Mouse (Mus musculus) forebrain, embryonic 14.5 days (tissue): ENCODE measurements around the gene Sypl2. TPM values are rescaled to one million over a fixed set of nuclear protein-coding genes. Genes with fewer than 3 reads are reported as not detected.

Experiments
- ATAC-seq: fragments of 200-750 bp; cut with Nextera tagmentation; 2 replicates; pipeline ENCODE4 v1.8.0; 2017; ENCODE audit warnings: mild to moderate bottlenecking, moderate library complexity
- DNase-seq: peaks from one replicate; pipeline ENCODE4 v3.0.0-alpha.2; 2015; ENCODE audit warnings: low spot score
- H3K27ac ChIP-seq: fragments of 300-500 bp; sonication (generic); 2 replicates; pipeline ENCODE4 v1.5.1; 2014; ENCODE audit warnings: low read depth, mild to moderate bottlenecking, control low read depth, low read length, moderate library complexity
- H3K27me3 ChIP-seq: fragments of 300-500 bp; sonication (generic); replicated peaks from 2 replicates; pipeline ENCODE4 v1.6.1; 2014; ENCODE audit warnings: low read length, control low read depth, mixed read lengths; ENCODE audit not compliant: control insufficient read depth, insufficient read depth
- H3K36me3 ChIP-seq: fragments of 300-500 bp; sonication (generic); 2 replicates; pipeline ENCODE4 v1.6.1; 2014; ENCODE audit warnings: low read length, control low read depth; ENCODE audit not compliant: control insufficient read depth, insufficient read depth
- H3K4me1 ChIP-seq: fragments of 300-500 bp; sonication (generic); 2 replicates; pipeline ENCODE4 v1.6.1; 2014; ENCODE audit warnings: antibody characterized with exemption, low read length, control low read depth; ENCODE audit not compliant: control insufficient read depth, insufficient read depth
- H3K4me2 ChIP-seq: fragments of 300-500 bp; sonication (generic); 2 replicates; pipeline ENCODE4 v1.6.1; 2014; ENCODE audit warnings: mild to moderate bottlenecking, control low read depth, low read length
- H3K4me3 ChIP-seq: fragments of 300-500 bp; sonication (generic); 2 replicates; pipeline ENCODE4 v1.5.1; 2014; ENCODE audit warnings: low read depth, low read length, control low read depth
- H3K9ac ChIP-seq: fragments of 300-500 bp; sonication (generic); 2 replicates; pipeline ENCODE4 v1.6.1; 2014; ENCODE audit warnings: mild to moderate bottlenecking, low read length, control low read depth, moderate library complexity
- H3K9me3 ChIP-seq: fragments of 300-500 bp; sonication (generic); replicated peaks from 2 replicates; pipeline ENCODE4 v1.6.1; 2016; ENCODE audit warnings: low read length, control low read depth, mixed read lengths; ENCODE audit not compliant: control insufficient read depth
- WGBS: fragments of 180-500 bp; shearing (Covaris S2); extraction: QIAGEN DNeasy Blood & Tissue Kit; methylation state at CpG from one replicate; pipeline ENCODE4 v1.1.7; 2014; 5-methylcytosine and 5-hydroxymethylcytosine counted together
- polyA plus RNA-seq: library from polyadenylated mRNA; unstranded; fragments of >200 nt; fragmentation: Nextera tagmentation; extraction: Ambion mirVana; gene quantifications from 2 replicates; pipeline ENCODE4 v1.2.1, GENCODE M21; 2014

Gene Sypl2
- polyA plus RNA-seq, 1 experiment from 2014 or later = 1.5 TPM

- Histone ChIP-seq H3K9me3 (no peaks in the 10 kb centered on the region), H3K27me3 (no peaks in the 10 kb centered on the region), H3K4me2 (no peak overlapping the region), H3K27ac (no peak overlapping the region), H3K4me1 (peaks cover 23% of the 10 kb centered on the region), H3K9ac (peak overlapping the region; percentile 37), H3K36me3 (no peaks in the 10 kb centered on the region), H3K4me3 (no peak overlapping the region)
- no peak for DNase-seq
- 41% methylated on average over 3 of the region's 3 CpGs for WGBS
- no peak for ATAC-seq
Observed at GRCm38 (mm10) chr3:108169199-108169598, 57.2 kb downstream of the Sypl2 start.

GRCm38 (mm10) chr3:108167499-108167898, 58.9 kb downstream of the Sypl2 start:
- Histone ChIP-seq H3K27ac (no peak overlapping the region), H3K4me3 (no peak overlapping the region), H3K9me3 (no peaks in the 10 kb centered on the region), H3K4me1 (peaks cover 20% of the 10 kb centered on the region), H3K27me3 (no peaks in the 10 kb centered on the region), H3K36me3 (no peaks in the 10 kb centered on the region), H3K4me2 (no peak overlapping the region), H3K9ac (no peak overlapping the region)
- DNase-seq (no peak), ATAC-seq (no peak)
- 37% methylated on average over 14 of the region's 14 CpGs for WGBS

GRCm38 (mm10) chr3:108166486-108167211, 59.8 kb downstream of the Sypl2 start:
- DNase-seq (peak; percentile 75), ATAC-seq (peak; percentile 73)
- Histone ChIP-seq H3K4me3 (no peak overlapping the region), H3K4me2 (no peak overlapping the region), H3K4me1 (peaks cover 20% of the 10 kb centered on the region), H3K36me3 (no peaks in the 10 kb centered on the region), H3K27me3 (no peaks in the 10 kb centered on the region), H3K9ac (no peak overlapping the region), H3K27ac (peak overlapping the region; percentile 64), H3K9me3 (no peaks in the 10 kb centered on the region)
- WGBS = 2% methylated on average over 8 of the region's 11 CpGs

GRCm38 (mm10) chr3:108165532-108166315, 60.7 kb downstream of the Sypl2 start:
- Histone ChIP-seq H3K4me3 (no peak overlapping the region), H3K36me3 (no peaks in the 10 kb centered on the region), H3K27me3 (no peaks in the 10 kb centered on the region), H3K4me1 (peaks cover 20% of the 10 kb centered on the region), H3K27ac (no peak overlapping the region; the same call in 1 of the 2 replicates), H3K4me2 (no peak overlapping the region), H3K9ac (no peak overlapping the region; the same call in 1 of the 2 replicates), H3K9me3 (no peaks in the 10 kb centered on the region)
- ATAC-seq (peak; percentile 10; the same call in 1 of the 2 replicates), DNase-seq (no peak)
- 24% methylated on average over 10 of the region's 10 CpGs for WGBS

- DNase-seq = peak; percentile 92
- ATAC-seq = peak; percentile 76
- H3K4me1 ChIP-seq = peaks cover 20% of the 10 kb centered on the region
- no peaks in the 10 kb centered on the region for H3K27me3 ChIP-seq
- H3K27ac ChIP-seq = 0 out of 2 replicates have a peak overlapping the region, but pooled peaks have one; percentile 2
- 13% methylated on average over 9 of the region's 9 CpGs for WGBS
- no peak overlapping the region for H3K4me3 ChIP-seq
- peak overlapping the region; percentile 26; the same call in 1 of the 2 replicates for H3K9ac ChIP-seq
- peak overlapping the region; percentile 30 for H3K4me2 ChIP-seq
- no peaks in the 10 kb centered on the region for H3K9me3 ChIP-seq
- H3K36me3 ChIP-seq = no peaks in the 10 kb centered on the region
Observed at GRCm38 (mm10) chr3:108164807-108165206, 61.6 kb downstream of the Sypl2 start.

GRCm38 (mm10) chr3:108164091-108164490, 62.4 kb downstream of the Sypl2 start:
- no peak overlapping the region for H3K4me3 ChIP-seq
- ATAC-seq (no peak), DNase-seq (no peak)
- peaks cover 20% of the 10 kb centered on the region for H3K4me1 ChIP-seq
- H3K27me3 ChIP-seq = no peaks in the 10 kb centered on the region
- H3K9me3 ChIP-seq = no peaks in the 10 kb centered on the region
- H3K4me2 ChIP-seq = no peak overlapping the region
- 63% methylated on average over 5 of the region's 5 CpGs for WGBS
- no peaks in the 10 kb centered on the region for H3K36me3 ChIP-seq
- no peak overlapping the region for H3K9ac ChIP-seq
- no peak overlapping the region for H3K27ac ChIP-seq

Other genes with a start within 250 kb of the Sypl2 start
- gene Gstm2, start 240.2 kb downstream of the Sypl2 start, polyA plus RNA-seq = 5.5 and 6.0 TPM in 2 replicates
- 50.5 and 65.0 TPM in 2 replicates for gene Gstm1, start 208.7 kb downstream of the Sypl2 start, polyA plus RNA-seq
- gene Gstm4, start 181.8 kb downstream of the Sypl2 start, polyA plus RNA-seq = 15.3 and 17.6 TPM in 2 replicates
- gene Ampd2, start 140.0 kb downstream of the Sypl2 start, polyA plus RNA-seq = 27.1 and 39.0 TPM in 2 replicates
- gene Gnat2, start 133.9 kb downstream of the Sypl2 start, polyA plus RNA-seq = 0.28 and 0.36 TPM in 2 replicates
- gene Gnai3, start 80.5 kb downstream of the Sypl2 start, polyA plus RNA-seq = 157 and 172 TPM in 2 replicates
- 1.0 and 1.5 TPM in 2 replicates for gene Gpr61, start 71.8 kb downstream of the Sypl2 start, polyA plus RNA-seq
- gene Amigo1, start 40.3 kb downstream of the Sypl2 start, polyA plus RNA-seq = 4.8 and 6.5 TPM in 2 replicates
- 2.4 and 2.9 TPM in 2 replicates for gene Cyb561d1, start 25.4 kb downstream of the Sypl2 start, polyA plus RNA-seq
- 24.1 and 30.1 TPM in 2 replicates for gene Atxn7l2, start 15.7 kb downstream of the Sypl2 start, polyA plus RNA-seq
- 295 and 324 TPM in 2 replicates for gene Psma5, start 30.3 kb upstream of the Sypl2 start, polyA plus RNA-seq
- gene Sort1, start 57.4 kb upstream of the Sypl2 start, polyA plus RNA-seq = 16.0 and 16.6 TPM in 2 replicates
- not detected in 2 replicates for gene Mybphl, start 138.3 kb upstream of the Sypl2 start, polyA plus RNA-seq
- 32.6 and 42.0 TPM in 2 replicates for gene Psrc1, start 157.2 kb upstream of the Sypl2 start, polyA plus RNA-seq
- 38.4 and 39.9 TPM in 2 replicates for gene Celsr2, start 188.9 kb upstream of the Sypl2 start, polyA plus RNA-seq
- gene Sars, start 218.6 kb upstream of the Sypl2 start, polyA plus RNA-seq = 227 and 241 TPM in 2 replicates